Mouse (Mus musculus): ENCODE measurements around the gene Dnajc16.

Gene Dnajc16

GRCm38 (mm10) chr4:141723673-141724068 is 67.1 kb downstream of the Dnajc16 start:
- DNase-seq (ENCODE audit: low read depth): no peak

- DNase-seq (ENCODE audit: low read depth): peak; percentile 78
Observed at GRCm38 (mm10) chr4:141722731-141723672, 67.7 kb downstream of the Dnajc16 start, which contains the start of gene Ddi2. TSS of gene Ddi2 (minus strand) at chr4:141723419.

- no peak for DNase-seq (ENCODE audit: low read depth)
Observed at GRCm38 (mm10) chr4:141721961-141722360, 68.8 kb downstream of the Dnajc16 start.

GRCm38 (mm10) chr4:141720761-141721523 is 69.8 kb downstream of the Dnajc16 start:
- DNase-seq (ENCODE audit: low read depth): no peak

GRCm38 (mm10) chr4:141719304-141719703 is 71.4 kb downstream of the Dnajc16 start:
- DNase-seq (ENCODE audit: low read depth): no peak

- DNase-seq (ENCODE audit: low read depth): no peak
Observed at GRCm38 (mm10) chr4:141717633-141718032, 73.1 kb downstream of the Dnajc16 start.

- no peak for DNase-seq (ENCODE audit: low read depth)
Observed at GRCm38 (mm10) chr4:141715027-141715426, 75.7 kb downstream of the Dnajc16 start.

- peak; percentile 32 for DNase-seq (ENCODE audit: low read depth)
Observed at GRCm38 (mm10) chr4:141713598-141714142, 77.1 kb downstream of the Dnajc16 start.

GRCm38 (mm10) chr4:141711250-141711649 is 79.5 kb downstream of the Dnajc16 start:
- no peak for DNase-seq (ENCODE audit: low read depth)

Data from c-Kit-positive CD71-negative TER-119-negative erythroid progenitor cells, embryonic 14.5 days (primary cell).